Mouse (Mus musculus) layer of hippocampus, adult 8-10 months (tissue): ENCODE data around the gene Ptrhd1. TPM values are rescaled to one million over a fixed set of nuclear protein-coding genes. Genes with fewer than 3 reads are reported as not detected.
A peak's percentile ranks its signal among the peaks of the same experiment; 100 is the strongest.
"Not testable (repeated sequence)": the region's sequence is repeated elsewhere in the genome, so short reads cannot be mapped to it uniquely, and the experiment has no call there.

Experiments used
- DNase-seq, 2 experiments: peaks; one replicate each; pipeline ENCODE4 v3.0.0; 2022; ENCODE audit warnings: low spot score in 2 of 2
- total RNA-seq, 4 experiments: library from RNA; stranded (reverse); gene quantifications; 2 replicates each; pipeline ENCODE4 v1.2.4; 2022

The Ptrhd1 gene
- total RNA-seq: 1 to 10 TPM; 7.8 to 9.1 (median 8.5) TPM

DNA sequence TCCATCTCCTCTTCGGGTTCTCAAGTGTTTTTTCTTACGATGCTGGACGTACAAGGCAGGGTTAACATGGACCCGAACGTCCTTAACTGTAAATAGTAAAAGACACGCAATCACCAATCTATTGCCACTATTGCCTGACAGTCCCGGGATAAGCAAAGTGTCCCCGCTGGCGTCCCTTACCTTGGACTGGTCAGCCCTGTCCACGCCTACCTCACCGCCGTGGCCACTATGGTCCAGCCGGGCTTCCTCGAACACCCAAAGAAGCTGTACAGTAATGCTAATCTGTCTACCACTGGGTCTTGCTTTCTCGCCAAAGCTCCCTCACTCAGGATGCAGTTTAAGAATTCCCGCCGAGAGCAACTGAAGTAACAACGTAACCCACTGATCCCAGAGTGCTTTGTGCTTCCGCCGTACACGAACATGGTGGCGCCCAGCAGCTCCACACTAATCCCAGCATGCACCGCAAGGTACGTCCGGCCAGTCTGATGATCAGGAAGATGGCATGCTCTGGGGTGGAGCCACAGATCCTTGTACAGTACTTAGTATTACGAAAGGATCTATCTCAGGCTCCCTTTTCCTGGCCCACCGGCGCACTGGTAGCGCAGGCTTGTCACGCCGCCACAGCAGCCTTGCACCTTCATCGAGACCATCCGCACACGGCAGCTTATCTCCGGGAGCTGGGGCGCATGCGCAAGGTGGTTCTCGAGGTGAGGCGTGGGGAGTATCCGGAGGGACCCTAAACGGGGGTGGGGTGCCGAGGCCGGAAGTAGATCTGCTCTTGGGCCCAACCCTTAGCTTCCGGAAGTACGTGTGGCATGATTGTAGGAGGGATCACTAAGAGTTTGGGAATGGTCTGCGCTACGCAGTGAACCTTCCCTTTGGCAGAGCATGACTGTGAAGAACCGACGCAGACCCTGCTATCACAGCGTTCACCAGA lies at the start of gene Ptrhd1, which contains the start of gene Cenpo:
Gene Ptrhd1 (plus strand): TSS at position 456 of the 937 bp plus-strand sequence.
Gene Cenpo (minus strand): TSS at position 723 of the 937 bp plus-strand sequence.
- peak; percentile 96 to 98 for DNase-seq

DNA sequence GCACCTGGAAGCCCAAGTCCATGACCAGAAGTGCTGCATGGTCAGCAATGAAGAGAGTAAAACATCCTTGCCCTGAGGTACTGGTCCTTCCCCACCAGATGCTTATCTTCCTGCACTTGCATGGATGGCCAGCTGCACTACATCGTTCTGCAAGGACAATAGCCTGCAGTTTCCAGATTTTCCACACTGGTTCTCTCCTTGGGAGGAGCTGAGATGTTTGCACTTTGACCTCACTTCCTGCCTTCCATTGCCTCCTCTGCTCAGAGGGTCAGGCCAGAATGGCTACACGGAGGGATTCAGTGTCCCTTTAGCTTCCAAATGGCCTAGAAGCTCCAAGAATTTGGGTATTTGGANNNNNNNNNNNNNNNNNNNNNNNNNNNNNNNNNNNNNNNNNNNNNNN lies 49.2 kb upstream of the Ptrhd1 start:
- no peak for DNase-seq

DNA sequence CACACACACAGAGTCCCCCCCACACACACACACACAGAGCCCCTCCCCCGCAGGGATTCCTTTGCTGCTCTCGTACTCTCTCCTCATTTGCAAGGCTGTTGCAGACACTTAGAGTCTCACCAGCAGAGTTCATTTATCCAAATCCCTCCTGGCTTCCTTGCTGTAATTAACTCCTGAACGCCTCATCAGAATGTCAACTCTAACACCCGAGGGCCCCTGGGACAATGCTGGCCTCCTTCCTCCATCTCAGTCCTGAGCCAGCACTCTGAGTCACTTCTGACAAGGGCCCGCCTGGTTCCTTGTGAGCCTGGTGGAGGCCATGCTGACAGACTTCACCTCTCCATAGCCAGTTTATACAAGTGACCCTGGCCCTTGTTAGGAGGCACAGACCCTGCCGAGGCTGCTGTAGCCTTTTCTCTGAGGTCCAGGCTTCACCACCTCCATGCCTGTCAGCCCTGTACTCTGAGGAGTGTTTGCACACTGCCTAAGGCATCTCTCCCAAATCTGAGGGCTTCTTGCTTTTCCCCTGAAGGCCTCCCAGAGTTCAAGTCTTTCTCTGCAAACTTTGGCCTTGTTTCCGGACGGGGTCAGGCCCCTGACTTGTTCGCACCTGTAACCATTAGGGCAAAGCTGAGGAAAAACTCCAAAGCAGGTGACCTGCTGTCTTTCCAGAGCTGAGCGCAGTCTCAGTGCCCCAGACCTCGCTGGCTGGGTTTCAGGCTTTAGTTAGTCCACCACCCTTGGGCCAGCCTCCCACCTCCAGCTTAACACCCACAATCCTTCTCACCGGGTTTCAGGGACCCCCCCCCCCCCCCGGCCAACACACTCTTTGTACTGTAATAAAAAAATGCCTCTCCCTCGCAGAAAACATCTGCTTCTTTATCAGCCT lies 45.4 kb upstream of the Ptrhd1 start:
- DNase-seq: no peak

DNA sequence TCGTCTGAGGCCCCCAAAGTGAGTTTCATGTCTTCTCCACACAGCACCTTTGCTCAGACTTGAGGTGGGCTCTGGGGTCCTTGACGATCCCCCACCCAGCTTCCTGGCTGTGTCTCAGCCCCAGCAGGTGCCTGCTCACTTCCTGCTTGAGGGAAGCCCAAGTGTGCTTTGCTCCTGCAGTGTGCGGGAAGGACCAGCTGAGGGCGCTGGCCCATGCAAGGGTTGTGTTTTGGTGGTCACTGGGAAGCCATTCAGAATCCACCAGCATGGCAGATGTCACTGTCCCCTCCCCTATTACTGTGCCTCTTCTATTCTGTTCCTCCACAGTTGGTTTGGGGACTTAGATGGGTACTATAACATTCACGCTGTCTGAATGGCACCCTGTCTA lies 44.8 kb upstream of the Ptrhd1 start:
- DNase-seq: no peak

DNA sequence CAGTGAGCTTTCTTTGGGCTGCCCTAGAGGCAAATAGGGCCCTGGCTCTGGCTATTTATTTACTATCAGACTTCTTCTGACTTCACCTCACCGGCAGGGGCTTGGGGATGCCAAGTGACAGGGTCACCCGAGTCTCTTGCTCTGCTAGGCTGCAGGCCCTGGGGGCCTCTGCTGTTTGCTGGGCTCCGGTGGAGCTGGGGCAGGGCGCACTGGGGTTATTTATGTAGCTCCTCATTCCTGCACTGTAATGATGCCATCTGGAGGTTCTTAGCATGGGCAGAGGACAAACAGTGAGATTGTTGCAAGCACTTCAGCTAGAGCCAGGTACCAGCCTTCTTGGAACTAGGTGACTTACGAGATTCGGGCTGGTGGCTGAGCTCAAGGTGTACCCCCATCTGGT lies 41.3 kb upstream of the Ptrhd1 start:
- DNase-seq: no peak

DNA sequence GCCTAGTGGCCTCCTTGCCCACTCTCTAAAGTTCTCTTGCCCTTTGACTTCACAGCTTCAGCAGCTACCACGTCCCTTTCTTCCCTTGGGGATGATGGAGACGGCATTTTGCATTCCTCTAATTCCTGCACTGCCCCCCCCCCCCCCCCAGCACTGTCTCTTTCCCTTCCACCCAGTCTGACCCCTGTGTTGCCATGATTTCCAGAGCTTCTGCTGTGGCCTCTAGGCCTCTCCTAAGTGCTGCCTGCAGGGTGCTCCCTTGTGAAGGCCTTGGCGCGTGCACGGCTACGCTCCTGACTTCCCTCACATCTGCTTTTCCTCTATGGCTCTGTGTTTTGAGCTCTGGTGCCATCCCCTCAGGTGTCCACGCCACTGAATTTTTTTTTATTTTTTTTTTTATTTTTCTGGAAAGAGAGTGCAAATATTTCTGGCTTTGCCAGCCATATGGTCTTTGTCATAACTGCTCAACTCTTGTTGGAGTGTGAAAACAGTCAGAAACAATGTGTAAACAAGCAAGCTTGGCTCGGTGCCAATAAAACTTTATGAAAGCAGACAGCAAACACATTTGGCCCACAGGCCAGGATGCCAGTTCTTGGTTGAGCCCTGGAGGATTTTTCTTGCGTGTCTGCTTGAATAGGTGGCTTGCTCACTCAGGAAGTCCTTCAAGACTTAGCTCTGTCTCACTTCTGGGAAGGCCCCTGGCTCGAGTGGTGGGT lies 40.6 kb upstream of the Ptrhd1 start:
- DNase-seq: no peak

DNA sequence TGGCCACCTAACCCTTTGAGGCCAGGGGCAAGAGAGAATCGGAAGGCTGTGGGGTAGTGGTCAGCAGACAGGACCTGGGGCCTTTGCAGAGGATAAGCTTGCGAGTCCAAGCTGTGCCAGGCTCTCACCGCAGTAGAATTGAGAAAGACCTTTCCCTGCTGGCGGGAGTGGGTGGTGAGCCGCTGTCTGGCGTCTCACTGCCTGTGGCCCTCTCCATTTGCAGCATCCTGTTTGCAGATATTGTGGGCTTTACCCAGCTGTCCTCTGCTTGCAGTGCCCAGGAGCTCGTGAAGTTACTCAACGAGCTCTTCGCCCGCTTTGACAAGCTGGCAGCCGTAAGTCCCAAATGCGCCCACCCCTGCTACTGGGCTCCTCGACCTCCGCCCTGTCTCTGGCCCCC lies 39.2 kb upstream of the Ptrhd1 start:
- DNase-seq: peak; percentile 54

DNA sequence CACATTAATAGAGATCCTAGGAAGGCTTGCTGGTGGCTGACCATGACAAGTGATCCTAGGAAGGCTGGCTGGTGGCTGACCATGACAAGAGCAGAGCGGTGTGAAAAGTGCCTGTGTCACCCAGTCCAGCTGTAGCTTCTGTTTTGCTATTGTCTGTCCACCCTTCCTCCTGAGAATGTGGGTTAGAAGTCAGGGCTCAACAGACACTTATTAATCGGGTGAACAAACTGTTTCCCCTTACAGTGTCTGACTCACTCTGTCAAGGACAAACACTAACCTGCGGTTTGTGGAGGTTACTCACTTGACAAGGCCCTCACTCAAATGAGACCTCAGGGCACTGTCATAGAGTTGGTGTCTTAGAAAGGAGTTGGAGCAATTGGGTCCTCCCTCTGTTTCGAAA lies 35.1 kb upstream of the Ptrhd1 start:
- DNase-seq: no peak

DNA sequence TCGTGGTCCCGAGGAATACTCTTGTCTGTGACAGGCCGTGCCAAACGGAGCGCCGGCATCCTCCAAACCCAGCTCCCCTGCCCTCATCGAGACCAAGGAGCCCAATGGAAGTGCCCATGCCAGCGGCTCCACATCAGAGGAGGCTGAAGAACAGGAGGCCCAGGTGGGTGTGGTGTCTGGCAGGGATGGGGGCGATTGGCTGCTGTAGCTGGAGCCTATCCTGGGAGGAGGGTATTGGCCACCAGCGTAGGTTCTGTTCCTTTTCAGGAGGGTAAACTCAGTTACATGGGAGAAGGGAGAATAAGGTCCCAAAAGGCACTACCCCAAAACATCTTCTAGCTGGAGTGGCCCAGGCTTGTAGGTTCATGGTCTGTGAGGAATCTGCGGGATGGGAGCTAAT lies 34.6 kb upstream of the Ptrhd1 start:
- DNase-seq: no peak

DNA sequence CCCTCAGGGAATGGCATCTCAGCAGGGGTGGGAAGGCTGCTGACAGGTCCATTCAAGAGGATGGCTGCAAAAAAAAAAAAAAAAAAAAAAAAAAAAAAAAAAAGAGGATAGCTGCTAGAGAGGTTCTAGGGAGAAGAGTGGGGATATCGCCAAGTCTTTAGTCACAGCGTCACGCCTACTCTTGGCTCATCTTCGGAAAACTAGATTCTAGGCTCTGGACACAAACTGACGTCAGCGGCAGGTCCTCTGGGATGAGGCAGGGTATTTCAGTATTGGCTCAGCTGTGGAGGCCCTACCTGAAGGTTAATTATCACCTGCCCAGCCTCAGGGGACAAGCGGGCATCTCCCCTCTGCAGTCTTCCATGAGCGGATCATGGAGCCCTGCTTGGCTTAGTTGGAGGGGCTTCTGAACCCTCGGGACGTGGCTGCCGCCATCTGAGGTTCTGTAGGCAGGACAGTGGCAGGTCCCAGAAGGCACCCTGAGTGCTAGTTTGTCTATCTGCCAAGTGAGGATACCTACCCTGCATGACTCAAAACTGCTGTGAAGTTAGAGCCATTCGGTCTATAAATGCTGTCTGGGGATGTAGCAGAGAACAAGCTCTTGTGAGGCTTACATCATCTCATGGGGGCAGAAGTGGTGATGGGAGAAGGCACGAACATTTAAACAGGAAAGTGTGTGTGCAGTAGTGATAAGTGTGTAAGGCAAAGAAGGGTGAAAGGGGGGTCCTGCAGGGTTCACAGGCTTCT lies 32.2 kb upstream of the Ptrhd1 start:
- DNase-seq: peak in 1 of 2 experiments; percentile 68

DNA sequence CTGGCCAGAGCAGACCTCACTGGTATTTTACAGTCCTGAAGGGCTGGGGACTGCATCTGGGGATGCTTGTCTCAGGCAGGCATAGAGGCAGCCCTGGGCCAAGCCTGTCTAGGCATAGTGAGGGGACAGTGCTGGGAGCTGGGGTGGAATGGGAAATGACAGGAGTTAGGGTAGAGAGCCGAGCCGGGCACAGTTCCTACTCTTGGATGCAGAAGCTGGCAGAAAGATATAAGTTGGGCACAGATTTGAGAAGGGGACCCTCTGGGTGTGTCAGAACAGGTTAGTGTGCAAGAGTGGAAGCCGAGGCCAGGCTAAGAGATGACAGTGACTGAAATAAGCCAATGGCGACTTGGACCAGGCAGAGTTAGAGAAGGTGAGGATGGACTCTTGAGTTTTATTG lies 31.6 kb upstream of the Ptrhd1 start:
- no peak for DNase-seq

DNA sequence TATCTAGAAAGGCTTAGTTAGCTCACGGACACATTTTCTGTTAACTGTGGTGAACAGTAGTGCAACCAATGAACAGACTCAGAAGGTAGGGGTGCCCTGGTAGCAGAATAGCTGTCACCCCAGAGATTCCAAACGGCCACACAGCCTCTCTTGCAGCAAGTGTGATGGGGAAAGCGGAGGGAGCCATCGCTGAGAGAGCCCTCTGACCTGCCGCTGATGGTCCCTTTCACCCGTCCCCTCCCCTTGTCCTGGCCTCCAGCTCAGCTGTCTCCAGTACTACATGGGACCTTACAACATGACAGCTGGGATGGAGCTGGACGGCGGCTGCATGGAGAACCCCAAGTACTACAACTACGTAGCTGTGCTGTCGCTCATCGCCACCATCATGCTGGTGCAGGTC lies 27.7 kb upstream of the Ptrhd1 start:
- DNase-seq: no peak

DNA sequence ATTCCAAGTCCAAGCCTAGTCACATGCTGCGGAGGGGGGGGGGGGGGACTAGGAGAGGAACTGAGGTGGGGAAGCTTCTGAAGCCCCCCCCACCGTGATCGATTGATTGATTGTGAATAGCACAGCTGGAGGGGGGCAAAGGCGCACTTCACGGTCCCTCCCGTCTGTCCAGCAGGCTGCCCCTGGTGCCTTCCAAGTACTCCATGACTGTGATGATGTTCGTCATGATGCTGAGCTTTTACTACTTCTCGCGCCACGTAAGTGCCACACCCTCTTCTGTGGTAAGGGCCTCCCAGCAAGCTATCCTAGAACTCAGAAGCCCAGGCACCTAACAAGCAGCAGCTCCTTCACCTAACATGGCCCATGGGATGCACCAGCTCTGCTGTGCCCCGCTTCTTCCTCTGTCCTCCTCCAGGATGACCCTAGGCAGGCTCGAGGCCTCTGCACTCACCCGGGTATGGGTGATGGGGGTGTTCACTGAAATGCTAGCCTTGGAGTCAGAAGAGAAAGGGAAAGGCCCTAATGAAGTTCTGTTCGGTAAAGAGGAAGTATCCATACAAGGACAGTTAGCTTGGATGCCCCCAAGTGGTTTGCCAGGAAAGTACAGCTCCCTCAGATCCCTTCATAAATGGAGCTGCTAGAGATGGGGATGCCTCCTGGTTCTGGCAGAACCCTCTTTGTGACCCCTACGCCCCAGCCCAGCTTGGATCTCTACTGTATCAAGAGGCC lies 25.3 kb upstream of the Ptrhd1 start:
- DNase-seq: peak in 1 of 2 experiments; percentile 63

DNA sequence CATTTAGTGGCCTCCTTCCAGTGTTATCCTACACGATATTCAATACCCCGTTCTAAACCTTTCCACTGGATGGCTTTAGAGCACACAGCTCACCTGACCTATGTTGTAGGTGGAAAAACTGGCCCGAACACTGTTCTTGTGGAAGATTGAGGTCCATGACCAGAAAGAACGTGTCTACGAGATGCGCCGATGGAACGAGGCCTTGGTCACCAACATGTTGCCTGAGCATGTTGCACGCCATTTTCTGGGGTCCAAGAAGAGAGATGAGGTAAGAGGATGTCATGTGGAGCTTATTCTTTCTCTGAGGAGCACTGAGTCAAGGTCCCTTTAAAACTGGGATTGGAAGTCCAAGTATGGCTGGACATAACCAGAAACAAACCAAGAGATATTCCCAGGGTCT lies 24.6 kb upstream of the Ptrhd1 start:
- DNase-seq: no peak

DNA sequence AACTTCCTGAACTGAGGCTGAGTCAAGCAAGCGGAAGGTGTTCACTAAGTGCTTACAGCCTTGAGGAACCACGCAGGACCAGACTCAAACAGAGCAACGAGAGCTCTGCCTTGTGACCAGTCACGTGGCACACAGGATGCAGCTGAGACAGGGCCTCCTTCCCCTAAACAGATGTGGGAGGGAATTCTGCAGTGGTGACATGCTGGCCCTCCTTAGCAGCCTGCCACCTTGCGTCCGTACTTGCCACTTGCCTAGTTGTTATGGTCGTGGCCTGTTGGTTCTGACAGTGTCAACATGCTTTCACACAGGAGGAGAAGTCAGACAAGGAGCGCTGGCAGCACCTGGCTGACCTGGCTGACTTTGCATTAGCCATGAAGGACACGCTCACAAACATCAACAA lies 22.7 kb upstream of the Ptrhd1 start:
- DNase-seq: no peak

DNA sequence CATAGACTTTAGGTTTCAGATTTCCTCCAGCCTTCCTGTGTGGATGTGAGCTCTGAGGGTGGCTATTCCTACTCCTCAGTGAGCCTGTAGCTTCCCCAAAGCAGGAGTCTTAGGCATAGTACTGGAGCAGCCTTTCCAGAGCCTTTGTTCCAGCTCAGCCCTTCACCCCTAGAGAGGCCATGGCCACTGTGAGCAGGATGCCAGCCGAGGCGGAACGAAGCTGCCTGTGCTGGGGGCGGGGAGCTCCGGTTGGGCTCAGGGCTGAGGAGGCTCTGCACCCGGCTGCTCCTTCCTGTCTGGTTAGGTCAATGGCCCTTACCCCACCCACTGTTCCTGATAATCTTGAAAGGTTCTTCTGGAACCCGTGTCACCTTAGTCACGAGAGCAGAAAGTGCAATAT lies 20.9 kb upstream of the Ptrhd1 start:
- no peak for DNase-seq

DNA sequence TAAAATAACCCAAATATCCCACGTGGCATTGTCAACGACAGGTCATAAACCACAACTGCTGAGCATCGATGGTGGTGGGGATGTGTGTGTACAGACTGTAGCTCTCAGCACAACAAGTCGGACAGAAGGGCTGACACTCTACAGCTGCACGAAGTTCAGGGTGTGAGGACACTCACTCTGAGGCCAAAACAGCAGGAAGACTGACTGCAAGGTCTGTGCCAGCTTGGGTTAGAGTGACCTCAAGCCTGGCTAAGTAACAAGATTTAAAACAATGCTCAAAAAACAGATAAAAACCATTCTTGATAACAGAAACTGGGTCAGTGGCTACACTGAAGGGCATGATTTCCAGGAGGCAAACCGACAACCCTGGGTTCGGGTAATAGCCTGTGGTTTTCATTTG lies 3.7 kb upstream of the Ptrhd1 start:
- no peak for DNase-seq

DNA sequence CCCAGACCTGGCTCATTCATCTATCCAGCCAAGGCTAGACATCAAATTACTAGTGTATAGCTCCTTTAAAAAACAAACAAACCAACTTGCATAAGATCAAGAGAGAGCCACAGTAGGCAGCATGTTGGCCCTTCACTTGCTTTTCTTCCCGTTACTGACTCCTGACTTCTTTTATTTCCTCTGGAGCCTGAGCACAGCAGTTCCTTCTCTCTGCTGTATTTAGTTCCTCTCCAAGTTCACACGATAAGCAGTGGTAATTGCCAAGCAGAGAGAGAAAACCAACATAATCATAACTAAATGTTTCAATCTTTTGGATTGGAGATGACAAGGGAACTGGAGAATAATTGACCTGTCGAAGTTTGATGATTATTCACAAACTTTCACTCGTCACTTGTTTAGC lies 1.1 kb upstream of the Ptrhd1 start:
- DNase-seq: no peak

DNA sequence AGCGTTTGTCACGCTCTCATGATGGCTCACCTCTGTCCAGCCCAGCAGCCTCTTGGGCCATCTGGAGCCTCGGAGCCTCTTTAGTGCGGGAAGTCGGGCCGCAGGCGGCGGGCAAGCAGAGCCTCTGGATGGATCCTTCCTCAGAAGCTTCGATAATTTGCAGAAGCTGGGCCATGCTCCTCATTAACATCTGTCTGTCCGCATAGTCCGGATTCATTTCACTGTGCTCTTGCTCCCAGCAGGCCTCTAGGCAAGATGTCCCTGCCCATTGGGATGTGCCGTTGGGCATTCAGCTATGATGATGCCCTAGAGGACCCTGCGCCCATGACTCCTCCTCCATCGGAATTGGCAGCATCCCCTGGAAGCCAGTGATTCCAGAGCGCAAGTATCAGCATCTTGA lies 3.7 kb downstream of the Ptrhd1 start:
- no peak for DNase-seq

DNA sequence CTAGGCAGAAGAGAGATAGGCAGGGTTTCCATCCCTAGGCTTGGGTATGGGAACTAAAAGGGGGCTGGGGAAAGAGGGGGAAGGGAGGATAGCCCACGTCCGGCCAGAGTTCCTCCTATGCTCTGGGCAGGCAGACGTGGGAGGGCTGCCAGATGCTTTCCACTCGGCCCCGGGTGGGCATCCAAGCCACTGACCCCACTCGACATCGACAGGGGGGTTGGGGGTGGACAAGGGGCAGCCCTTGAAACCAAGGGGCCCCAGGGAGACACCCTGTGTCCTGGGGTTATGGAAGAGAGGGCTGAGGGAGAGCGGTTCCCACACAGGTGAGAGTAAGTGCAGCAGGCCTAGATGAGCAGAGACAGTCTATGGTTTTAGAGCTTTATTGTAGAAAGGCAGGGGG lies 6.5 kb downstream of the Ptrhd1 start:
- DNase-seq: not testable (repeated sequence)
